Mouse (Mus musculus): ENCODE results near the gene Sgcb.

The Sgcb gene

GRCm38 (mm10) chr5:73647261-73647900 lies at the start of gene Sgcb:
Gene Sgcb, minus strand, starts transcription at chr5:73647790.
- peak; percentile 43 for DNase-seq (ENCODE audit: low spot score)

DNA sequence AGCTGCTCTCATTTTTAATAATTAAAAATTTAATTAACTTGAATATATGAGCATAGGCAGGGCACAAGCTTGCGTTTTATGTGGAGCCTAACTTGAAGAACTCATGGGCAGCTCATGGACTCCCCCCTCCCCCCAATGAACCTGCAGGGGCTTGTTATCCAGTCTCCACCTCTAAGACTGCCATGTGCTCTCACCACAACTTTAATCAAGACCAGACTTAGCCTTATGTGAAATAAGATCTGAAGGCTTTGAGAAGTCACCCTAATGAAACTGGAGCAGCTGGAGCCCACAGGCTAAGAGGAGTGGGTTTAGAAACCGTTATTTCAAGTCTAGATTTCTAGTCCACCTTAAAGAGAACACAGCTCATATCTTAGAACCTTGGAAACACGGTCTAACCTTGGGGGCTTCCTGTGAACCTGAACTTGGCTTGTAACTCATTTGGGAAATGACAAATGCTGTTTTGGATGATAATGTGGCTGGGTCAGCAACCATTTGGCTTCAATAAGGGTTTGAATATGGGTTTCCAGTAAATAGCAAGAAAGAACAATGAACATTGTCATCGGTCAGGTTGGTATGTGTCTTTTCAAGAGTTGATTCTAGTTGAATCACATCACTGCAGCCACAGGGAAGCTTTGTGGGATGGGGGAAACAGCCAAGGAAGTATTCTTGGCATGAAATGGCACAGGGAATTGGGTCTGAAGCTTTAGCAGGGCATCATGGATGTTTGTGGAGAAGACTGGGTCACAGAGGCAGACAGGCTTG lies 46.8 kb upstream of the Sgcb start:
- DNase-seq (ENCODE audit: low spot score), result no peak

GRCm38 (mm10) chr5:73693778-73694177 lies 46.2 kb upstream of the Sgcb start:
- DNase-seq (ENCODE audit: low spot score), result no peak

- no peak for DNase-seq (ENCODE audit: low spot score)
Measured at GRCm38 (mm10) chr5:73691723-73692520, 44.3 kb upstream of the Sgcb start.

- DNase-seq (ENCODE audit: low spot score), result no peak
Measured at GRCm38 (mm10) chr5:73690146-73690545, 42.6 kb upstream of the Sgcb start.

GRCm38 (mm10) chr5:73688576-73688975 lies 41.0 kb upstream of the Sgcb start:
- DNase-seq (ENCODE audit: low spot score), result no peak

DNA sequence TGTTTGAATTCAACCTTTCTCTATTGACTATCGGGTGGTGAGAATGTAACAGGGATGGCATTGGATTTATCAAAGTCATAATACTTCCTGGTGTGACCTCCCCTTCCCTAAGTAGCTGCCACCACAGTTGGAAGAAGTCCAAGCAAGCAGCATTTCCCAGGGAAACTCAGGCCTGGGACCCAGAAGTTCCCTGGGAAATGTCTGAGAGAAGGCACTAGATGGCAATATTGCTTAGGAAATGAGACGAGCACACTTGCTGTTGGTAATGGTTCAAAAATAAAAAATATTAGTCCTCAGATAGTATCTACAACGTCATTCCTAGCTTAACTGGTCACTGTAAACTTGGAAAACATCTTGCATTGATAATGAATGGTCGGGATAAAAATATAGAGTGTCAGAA lies 38.6 kb upstream of the Sgcb start:
- DNase-seq (ENCODE audit: low spot score), result no peak

GRCm38 (mm10) chr5:73683706-73684409 lies 36.3 kb upstream of the Sgcb start:
- DNase-seq (ENCODE audit: low spot score), result no peak

- DNase-seq (ENCODE audit: low spot score), result no peak
Measured at GRCm38 (mm10) chr5:73683221-73683620, 35.6 kb upstream of the Sgcb start.

- DNase-seq (ENCODE audit: low spot score), result no peak
Measured at GRCm38 (mm10) chr5:73676626-73677025, 29.0 kb upstream of the Sgcb start.

GRCm38 (mm10) chr5:73675604-73676003 lies 28.0 kb upstream of the Sgcb start:
- no peak for DNase-seq (ENCODE audit: low spot score)

DNA sequence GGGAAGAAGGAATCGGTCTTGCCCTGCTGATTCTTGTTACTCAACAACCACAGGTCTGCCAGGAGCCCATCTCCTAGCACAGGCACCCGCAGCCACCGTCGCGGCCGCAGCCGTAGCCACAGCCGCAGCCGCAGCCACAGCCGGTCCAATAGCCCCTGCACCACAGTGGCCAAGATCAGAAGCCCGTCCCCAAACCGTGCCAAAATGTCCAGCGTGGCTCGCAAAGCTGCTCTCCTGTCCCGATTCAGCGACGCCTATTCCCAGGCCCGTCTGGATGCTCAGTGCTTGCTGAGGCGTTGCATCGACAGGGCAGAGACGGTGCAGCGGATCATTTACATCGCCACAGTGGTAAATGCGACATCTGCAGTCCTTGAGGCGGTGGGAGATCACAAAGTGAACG lies 21.8 kb upstream of the Sgcb start:
- DNase-seq (ENCODE audit: low spot score), result no peak

DNA sequence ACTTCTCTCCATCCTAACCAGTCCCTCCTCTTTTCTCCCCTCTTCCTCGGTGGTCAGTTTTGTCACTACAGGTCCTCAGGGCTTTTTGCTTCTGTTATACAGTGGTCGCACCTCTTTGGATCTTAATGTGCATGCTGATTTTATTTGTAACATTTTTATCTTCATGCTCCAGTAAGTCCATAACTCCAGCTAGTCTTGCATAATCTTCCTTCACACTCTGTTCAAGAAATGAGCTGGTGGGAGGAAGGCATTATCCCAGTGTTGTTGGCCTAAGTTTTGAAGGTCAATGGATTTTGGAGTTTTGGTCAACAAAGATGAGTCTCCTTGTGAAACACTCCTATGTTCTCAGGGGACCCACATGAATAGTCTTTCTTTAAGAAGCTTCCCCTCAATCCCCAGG lies 20.3 kb upstream of the Sgcb start:
- DNase-seq (ENCODE audit: low spot score), result no peak

- DNase-seq (ENCODE audit: low spot score), result no peak
Measured at GRCm38 (mm10) chr5:73666695-73667094, 19.1 kb upstream of the Sgcb start.

DNA sequence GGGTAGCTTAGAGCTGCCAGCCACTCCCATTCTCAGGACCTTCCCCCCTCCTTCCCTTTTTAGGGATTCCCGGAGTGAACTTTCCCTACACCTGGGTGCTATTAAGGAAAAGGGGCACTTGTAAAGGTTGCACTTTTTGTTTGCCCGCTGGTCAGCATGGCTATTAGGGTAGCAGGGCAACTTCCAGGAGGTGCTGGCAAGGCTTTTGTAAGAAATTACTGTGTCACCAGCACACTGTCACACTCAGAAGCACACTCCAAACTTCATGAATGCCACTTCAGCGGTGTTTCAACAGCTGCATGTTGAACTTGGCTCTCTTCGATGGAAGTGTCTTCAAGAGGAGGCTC lies 4.2 kb upstream of the Sgcb start:
- DNase-seq (ENCODE audit: low spot score), result no peak

- DNase-seq (ENCODE audit: low spot score), result no peak
Measured at GRCm38 (mm10) chr5:73651061-73651854, 3.7 kb upstream of the Sgcb start, which contains the start of gene Spata18. Gene Spata18, plus strand, starts transcription at chr5:73651379.

- no peak for DNase-seq (ENCODE audit: low spot score)
Measured at GRCm38 (mm10) chr5:73650365-73650964, 2.9 kb upstream of the Sgcb start.

DNA sequence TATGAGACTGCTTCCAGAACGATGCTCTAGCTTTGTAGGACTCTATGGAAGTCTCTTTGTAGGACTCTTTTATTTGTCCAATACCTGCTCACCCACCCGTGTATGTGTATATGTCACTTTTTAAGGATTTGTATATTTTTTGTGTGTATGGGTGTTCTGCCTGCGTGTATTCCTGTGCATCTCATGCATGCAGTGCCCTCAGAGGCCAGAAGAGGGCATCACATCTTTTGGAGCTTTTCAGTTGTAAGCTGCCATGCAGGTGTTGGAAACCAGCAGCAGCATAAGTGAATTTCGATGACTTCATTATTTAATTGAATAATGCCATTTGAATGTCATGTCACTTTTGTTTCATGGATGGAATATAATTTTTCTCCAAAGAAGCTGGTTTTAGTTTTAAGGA lies 5.5 kb downstream of the Sgcb start:
- no peak for DNase-seq (ENCODE audit: low spot score)

DNA sequence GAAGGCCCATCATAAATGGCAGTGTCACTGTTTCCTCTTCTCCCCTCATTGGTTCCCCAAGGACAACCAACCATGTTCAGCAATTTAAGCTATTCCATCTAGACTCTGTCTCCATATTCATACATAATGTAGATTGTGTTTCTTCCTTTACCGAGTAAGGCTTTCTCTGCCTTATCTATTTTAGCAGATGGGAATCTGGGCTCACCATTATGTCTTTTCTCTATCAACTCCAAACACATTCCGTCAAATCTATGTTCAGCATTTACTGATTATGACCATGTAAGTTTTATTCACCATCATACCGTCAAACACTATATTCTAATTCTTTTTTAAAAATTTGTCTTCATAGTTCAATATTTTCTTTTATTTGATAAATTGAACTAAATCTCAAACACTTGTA lies 6.5 kb downstream of the Sgcb start:
- no peak for DNase-seq (ENCODE audit: low spot score)

DNA sequence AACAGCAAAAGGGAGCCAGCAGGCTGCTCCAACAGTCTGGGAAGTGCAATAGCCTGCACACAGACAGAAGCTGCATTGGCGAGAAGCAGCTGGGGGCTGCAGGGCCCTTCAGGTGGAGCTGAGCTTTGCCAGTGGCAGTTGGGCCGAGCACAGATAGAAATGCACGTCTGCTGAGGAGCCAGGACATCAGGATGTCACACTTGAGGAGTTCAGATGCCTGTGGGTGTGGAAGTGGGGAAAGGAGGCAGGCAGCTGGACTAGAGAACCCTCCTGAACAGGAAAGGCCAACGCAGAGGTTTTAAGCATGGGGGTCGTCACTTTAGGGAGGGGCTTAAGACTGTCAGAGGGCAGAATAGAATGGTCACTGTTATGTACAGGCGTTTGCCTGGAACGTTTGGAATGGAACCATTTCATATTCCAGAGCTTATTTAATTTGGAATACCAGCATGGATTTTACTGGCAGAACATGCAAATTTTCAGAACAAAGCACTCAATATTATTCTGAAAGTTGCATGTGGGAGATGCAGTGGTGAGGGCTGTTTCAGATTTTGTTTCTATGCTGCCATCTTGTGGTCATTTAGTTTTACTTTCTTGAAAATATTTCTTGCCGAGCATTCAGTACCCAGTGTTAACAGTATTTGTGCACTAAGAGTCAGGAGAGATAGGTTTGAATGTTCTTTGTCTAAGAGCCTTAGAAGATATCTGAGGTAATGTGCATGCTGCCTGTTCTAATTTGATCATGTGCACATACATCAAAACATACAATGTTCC lies 10.1 kb downstream of the Sgcb start:
- no peak for DNase-seq (ENCODE audit: low spot score)

All from spleen, adult 12 weeks (tissue).